Mouse (Mus musculus) small intestine, adult 2 months (tissue): ENCODE data around the gene Hax1.

Experiments used
- CTCF ChIP-seq: fragments of 200-500 bp; IDR thresholded peaks from 2 replicates; pipeline ENCODE4 v1.5.1; 2012; ENCODE audit warnings: low read depth, mild to moderate bottlenecking, control low read depth, inconsistent platforms, low read length, moderate library complexity, mixed read lengths; ENCODE audit not compliant: insufficient replicate concordance, insufficient read length; ENCODE audit errors: extremely low read depth
- POLR2A ChIP-seq: fragments of 200-500 bp; IDR thresholded peaks from 2 replicates; pipeline ENCODE4 v1.6.1; 2012; ENCODE audit warnings: low read depth, mild to moderate bottlenecking, control low read depth, inconsistent platforms, low read length, moderate library complexity

DNA sequence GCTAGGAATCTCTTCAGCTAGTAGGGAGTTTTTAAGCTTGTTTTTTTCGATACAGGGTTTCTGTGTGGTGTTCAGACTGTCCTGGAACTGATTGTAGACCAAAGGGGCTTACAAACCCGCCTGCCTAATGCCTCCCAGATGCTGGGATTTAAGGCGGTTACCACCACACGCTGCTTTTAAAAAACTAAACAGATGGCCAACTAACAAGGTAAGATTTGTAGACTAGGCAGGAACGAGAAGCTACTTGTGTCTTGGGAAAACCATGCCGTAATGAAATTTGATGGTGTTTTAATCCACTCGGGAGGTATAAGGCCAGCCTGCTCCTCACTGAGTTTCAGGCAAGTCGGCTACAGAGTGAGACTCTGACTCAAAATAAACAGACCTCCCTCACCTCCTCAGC, 510 bp upstream of the Hax1 start:
- TF ChIP-seq CTCF (no peak), POLR2A (no peak)
